Mouse (Mus musculus) kidney, postnatal 36 days (tissue): ENCODE results near the gene Sphkap.
A peak's percentile ranks its signal among the peaks of the same experiment; 100 is the strongest.

Experiments
- DNase-seq, 2 experiments: peaks; one replicate each; pipeline ENCODE4 v3.0.0; 2021 to 2022; ENCODE audit warnings: mixed read lengths in 2 of 2

The Sphkap gene

GRCm38 (mm10) chr1:83408021-83408464 lies at the start of gene Sphkap:
TSS of gene Sphkap (minus strand) at chr1:83408200.
- peak in 1 of 2 experiments; percentile 13 for DNase-seq

- DNase-seq, result no peak
Measured at GRCm38 (mm10) chr1:83451291-83451690, 43.3 kb upstream of the Sphkap start.

DNA sequence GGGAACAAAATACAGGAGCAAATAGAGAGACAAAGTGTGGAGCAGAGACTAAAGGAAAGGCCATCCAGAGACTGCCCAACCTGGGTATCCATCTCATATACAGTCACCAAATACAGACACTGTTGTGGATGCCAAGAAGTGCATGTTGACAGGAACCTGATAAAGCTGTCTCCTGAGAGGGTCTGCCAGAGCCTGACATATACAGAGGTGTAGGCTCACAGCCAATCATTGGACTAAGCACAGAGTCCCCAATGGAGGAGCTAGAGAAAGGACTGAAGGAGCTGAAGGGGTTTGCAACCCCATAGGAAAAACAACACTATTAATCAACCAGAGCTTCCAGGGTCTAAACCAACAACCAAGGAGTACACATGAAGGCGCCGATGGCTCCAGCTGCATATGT lies 32.4 kb upstream of the Sphkap start:
- no peak for DNase-seq

DNA sequence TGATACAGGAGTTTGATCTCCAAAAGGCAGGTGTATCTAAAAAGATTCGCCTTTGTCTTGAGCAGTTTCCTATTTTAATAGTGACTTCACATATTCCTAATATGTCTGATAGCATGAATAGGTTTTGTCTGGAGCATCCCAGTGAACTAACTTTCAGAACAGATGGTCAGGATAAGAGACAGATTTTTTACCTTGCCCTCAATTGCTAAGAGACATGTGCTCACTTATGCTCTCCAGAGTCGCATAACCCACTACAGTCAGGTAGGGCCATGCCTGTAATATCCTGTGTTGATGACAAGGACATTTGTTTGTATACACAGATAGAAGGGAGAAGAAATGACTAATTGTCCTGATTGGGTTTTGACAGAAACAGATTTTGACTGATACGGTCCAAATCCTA lies 25.9 kb upstream of the Sphkap start:
- no peak for DNase-seq

DNA sequence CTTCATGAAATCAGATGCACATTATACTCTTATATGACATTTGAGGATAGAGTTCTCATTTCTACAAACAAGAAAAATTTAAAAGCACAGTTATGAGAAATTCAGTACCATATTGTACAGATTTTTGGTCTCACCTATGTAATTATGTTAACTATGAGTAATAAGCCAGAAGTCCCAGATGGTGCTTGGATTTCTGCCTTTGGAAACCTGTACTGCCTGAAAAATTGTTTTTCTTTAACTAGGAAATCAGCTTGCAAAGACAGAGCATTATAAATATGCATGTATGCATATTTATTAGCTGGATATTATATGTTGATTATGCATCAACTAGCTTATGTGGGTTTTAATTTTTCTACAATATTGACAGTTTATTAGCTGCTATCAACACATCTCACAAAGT lies 21.9 kb upstream of the Sphkap start:
- DNase-seq, result no peak

DNA sequence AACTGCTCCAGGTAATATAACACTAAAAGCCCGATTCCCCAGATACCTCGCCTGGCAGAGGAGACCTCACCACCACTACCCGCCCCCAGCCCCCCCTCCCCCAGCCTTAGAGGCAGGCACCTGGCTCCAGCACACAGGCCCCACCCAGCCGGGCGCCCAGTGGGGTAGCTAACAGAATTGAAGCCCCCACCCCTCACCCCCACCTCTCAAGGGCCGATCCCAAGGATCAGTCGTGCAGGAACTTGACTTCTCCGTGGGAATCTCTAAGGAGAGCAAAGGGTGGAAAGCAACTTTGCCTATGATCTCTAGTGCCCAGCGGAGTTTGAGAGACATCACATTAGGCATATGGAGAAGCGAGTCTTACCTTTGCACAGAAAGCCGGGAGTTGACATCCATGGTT lies 384 bp downstream of the Sphkap start:
- no peak for DNase-seq

GRCm38 (mm10) chr1:83406882-83407549 lies 984 bp downstream of the Sphkap start:
- no peak for DNase-seq

GRCm38 (mm10) chr1:83401079-83401478 lies 6.9 kb downstream of the Sphkap start:
- no peak for DNase-seq

DNA sequence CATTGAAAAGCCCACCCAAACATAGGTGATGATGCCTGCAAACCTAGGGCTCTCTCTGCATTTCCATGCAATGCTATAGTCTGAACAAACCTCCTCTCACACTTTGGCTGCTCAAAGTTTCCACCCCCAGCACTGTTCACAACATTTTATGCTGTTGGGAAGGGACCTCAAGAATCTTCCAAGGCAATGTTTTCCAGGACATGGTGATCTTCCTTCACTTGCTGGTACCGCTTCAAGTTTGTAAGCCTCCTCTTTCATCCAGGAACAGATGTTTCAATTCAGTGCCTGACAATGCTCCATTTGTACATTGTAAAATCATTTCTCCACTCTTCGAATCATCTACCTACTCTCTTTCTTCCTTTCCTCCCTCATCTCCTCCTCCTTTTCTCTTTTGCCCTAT lies 11.7 kb downstream of the Sphkap start:
- no peak for DNase-seq

DNA sequence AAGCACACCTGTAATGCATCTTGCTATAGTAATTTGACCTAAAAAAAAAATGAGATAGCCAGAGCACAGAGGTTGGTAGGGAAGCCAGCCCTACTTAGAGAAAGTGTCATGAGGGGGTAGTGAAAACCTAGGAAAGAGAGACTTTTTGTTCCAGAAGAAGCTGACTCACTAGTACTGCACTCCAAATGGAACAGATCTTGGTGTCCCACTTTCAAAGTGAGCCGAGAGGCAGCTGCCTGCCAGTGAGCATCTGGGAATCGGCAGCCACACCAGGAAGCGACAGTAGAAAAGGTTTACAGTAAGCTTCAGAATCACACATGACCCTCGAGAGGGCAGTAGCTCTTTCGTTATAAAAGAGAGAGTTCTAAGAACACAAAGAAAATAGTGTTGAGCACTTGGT lies 12.4 kb downstream of the Sphkap start:
- no peak for DNase-seq

GRCm38 (mm10) chr1:83389419-83389818 lies 18.6 kb downstream of the Sphkap start:
- no peak for DNase-seq

DNA sequence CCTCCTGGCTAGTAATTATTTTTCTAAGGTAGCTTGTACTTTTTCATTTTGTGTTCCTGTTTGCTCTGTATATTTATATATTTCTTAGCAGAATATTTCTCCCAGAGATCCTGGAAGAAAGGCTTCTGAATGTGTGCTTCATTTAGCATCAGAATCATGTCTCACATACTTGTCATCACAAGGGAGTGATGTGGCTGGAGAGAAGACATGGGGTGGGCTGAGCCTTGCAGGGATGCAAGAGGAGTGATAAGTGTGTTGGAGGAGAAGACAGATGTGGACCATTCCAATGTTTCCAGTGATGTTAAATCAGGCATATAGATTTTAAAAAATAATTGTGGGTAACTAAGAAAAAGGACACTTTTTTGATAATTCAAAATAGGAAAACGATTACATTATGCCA lies 30.6 kb downstream of the Sphkap start:
- DNase-seq, result no peak

GRCm38 (mm10) chr1:83366456-83366855 lies 41.5 kb downstream of the Sphkap start:
- no peak for DNase-seq

- no peak for DNase-seq
Measured at GRCm38 (mm10) chr1:83362168-83362567, 45.8 kb downstream of the Sphkap start.

DNA sequence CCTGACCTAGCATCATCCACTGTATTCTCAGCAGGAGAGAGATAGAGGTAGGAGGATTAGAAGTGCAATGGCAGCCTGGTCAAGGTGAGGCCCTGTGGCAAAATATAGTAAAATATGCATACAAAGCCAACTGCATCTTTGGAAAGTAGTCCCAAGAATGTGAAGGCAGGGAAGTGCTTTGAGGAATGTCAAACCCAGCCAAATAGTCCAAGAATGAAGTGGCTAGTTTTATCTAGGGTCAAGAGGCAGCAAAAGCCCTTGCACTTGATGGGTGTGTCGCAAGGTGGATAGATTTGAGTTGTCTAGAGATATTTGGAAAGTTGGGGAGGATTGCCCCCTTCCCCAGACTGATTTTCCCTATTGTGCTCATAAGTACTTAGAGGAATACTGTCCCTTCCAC lies 61.5 kb downstream of the Sphkap start:
- DNase-seq, result no peak

DNA sequence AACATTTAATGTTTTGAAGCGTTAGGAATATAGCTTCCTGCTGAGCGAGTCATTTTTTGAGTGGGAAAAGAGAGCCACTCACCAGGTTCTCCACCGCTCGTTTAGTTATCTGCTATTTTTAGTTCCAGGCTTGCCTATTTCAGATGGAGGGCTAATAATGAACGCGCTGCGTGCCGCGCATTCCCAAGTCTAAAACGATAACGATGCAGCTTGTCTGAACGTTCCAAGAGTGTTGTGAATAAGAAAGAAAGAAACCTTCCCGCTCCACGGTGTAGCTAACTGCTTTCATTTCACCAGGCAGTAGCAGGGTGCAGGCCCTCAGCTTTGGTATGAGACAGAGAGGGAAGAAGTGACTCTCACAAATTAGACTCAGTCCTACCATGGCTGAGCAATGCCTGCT lies 62.4 kb downstream of the Sphkap start:
- no peak for DNase-seq

DNA sequence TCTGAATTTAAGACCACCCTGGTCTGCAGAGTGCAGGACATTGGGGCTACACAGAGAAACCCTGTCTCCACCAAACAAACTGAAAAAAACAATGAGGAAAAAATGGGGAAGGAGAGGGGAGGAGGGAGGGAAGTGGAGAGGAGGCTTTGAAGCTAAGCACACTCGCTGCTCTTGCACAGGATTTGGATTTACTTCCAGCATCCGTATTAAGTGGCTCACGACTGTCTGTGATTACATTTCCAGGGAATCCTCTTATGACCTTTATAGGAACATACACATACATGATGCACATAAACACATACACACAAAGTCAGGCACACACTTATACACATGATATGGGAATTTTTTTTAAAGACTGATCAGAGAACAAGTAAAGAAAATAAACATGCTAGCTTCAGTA lies 62.9 kb downstream of the Sphkap start:
- no peak for DNase-seq

- no peak for DNase-seq
Measured at GRCm38 (mm10) chr1:83342726-83343250, 65.2 kb downstream of the Sphkap start.

DNA sequence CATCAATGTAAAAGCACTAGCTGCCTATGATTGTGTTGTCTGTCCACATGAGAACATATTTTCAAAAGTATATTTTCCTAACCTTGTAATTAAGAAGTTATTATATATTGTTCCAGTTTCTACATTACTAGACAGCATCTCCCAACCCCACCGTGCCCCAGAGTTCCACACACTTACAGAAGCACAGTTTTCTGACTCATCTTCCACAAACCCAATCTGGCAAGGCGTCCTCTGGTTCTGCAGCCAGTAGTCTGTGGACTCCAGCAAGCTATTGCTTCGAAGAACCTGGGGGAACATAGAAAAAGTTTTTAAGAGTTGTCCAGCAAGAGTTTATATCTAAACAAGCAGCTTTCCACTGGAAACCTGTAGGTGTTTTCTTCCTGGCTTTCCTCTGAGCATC lies 68.6 kb downstream of the Sphkap start:
- DNase-seq, result no peak

- no peak for DNase-seq
Measured at GRCm38 (mm10) chr1:83316917-83317316, 91.1 kb downstream of the Sphkap start.

GRCm38 (mm10) chr1:83315146-83315545 lies 92.9 kb downstream of the Sphkap start:
- DNase-seq, result no peak

DNA sequence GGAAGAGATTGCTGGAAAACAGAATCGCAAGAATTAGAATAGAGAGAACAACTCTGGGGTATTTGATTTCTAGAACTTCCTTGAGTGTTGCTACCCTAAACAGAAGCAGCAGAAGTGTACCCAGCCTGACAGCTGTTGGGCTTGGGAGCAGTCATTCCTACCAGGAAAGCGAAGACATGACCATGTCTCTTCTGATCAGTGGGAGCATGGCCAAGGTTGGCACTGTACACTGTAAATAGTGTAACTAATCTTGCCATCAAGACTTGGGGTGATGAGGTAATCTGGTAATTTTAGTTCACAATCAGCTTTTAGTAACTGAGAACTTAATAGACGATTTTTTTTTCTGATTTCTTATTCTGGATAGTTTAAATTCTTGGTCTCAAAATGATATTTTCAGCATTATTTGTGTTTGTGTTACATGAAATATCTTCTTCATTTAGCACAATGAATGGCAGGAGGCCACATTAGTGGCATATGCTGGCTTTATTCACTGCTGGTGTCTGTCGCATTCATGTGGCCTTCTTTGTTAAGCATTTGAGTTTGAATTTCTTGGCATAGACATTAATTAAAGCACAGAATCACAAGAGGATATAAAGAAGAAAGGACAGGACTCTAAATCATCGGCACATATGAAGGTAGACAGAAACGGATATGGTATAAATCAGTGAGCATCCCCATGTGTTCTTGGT lies 96.2 kb downstream of the Sphkap start:
- no peak for DNase-seq

GRCm38 (mm10) chr1:83297137-83298076 lies 110.6 kb downstream of the Sphkap start:
- no peak for DNase-seq
